Comparison of ENCODE assay signal across 8 mouse cellular contexts in the genomic region with DNA sequence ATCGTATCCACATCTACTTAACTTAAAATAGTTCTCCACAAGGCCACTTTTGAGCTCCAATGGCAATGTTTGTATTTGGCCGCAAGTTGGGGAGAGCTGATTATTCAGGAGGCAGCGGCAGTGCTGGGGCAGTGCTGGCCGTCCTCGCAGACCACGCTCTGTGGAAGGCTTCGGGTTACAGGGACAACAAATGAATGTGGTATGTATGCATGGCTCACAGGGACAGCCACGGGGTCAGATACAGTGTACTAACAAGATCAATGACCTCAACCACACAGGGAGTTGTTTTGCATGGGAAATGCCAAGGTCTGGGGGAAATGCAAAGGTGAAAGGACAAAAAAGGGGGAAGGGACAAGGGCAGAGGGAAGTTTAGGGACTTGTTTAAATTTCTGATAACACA. TPM values are rescaled to one million over a fixed set of nuclear protein-coding genes. Genes with fewer than 3 reads are reported as not detected.
A peak's percentile ranks its signal among the peaks of the same experiment; 100 is the strongest.
DNase-seq lines count a peak whose midpoint lies in the region; ATAC-seq lines count a peak whose summit lies in the region.

No protein-coding gene starts in this region.

- H3K9me3 ChIP-seq in hindbrain, embryonic 10.5 days: no peaks in the 10 kb centered on the region
- no peaks in the 10 kb centered on the region for H3K9me3 ChIP-seq in hindbrain, embryonic 16.5 days (ENCODE audit: control insufficient read depth, low read length)

- no peak overlapping the region for H3K27ac ChIP-seq in hindbrain, embryonic 10.5 days
- H3K27ac ChIP-seq in hindbrain, embryonic 16.5 days (ENCODE audit: low read depth, low read length): no peak overlapping the region

- no peak overlapping the region for H3K4me3 ChIP-seq in hindbrain, embryonic 10.5 days
- no peak overlapping the region for H3K4me3 ChIP-seq in hindbrain, embryonic 16.5 days (ENCODE audit: low read length)

- ATAC-seq in hindbrain, embryonic 16.5 days: no peak
- peak; percentile 66 for ATAC-seq in common myeloid progenitor, adult 5-6 weeks (replicated peaks; ENCODE audit: low read depth, poor library complexity, severe bottlenecking)
- ATAC-seq in megakaryocyte-erythroid progenitor cell, adult 5-6 weeks (replicated peaks; ENCODE audit: low FRiP score, low TSS enrichment, poor library complexity, severe bottlenecking): peak; percentile 82

- no peak overlapping the region for H3K4me2 ChIP-seq in hindbrain, embryonic 16.5 days (ENCODE audit: low read length)

- 9% methylated on average over 8 of the region's 8 CpGs for WGBS in hindbrain, embryonic 10.5 days
- 18% methylated on average over 8 of the region's 8 CpGs for WGBS in hindbrain, embryonic 16.5 days

- H3K9ac ChIP-seq in hindbrain, embryonic 16.5 days (ENCODE audit: low read depth, low read length): no peak overlapping the region

- DNase-seq in hindbrain, embryonic 10.5 days (ENCODE audit: low spot score): peak; percentile 54
- peak; percentile 31 to 54 for DNase-seq in kidney, adult 8-10 months
- no peak for DNase-seq in cerebellum, adult 11-12 months
- no peak for DNase-seq in gastrocnemius, adult 8-10 months (ENCODE audit: low spot score in 2 of 2)
- DNase-seq in layer of hippocampus, postnatal 14 days (ENCODE audit: low spot score in 2 of 2): no peak

- H3K4me1 ChIP-seq in hindbrain, embryonic 10.5 days (replicated peaks): peaks cover 27% of the 10 kb centered on the region
- peaks cover 14% of the 10 kb centered on the region for H3K4me1 ChIP-seq in hindbrain, embryonic 16.5 days (ENCODE audit: control insufficient read depth, insufficient read depth, low read depth, low read length)

- H3K36me3 ChIP-seq in hindbrain, embryonic 10.5 days: peaks cover 19% of the 10 kb centered on the region
- peaks cover 10% of the 10 kb centered on the region for H3K36me3 ChIP-seq in hindbrain, embryonic 16.5 days (ENCODE audit: control insufficient read depth, insufficient read depth, low read length)

- no peaks in the 10 kb centered on the region for H3K27me3 ChIP-seq in hindbrain, embryonic 10.5 days (ENCODE audit: insufficient read depth, poor library complexity, severe bottlenecking)
- no peaks in the 10 kb centered on the region for H3K27me3 ChIP-seq in hindbrain, embryonic 16.5 days (replicated peaks; ENCODE audit: control insufficient read depth, insufficient read depth, low read length)

RNA-seq across cellular contexts. Expression of gene Slc23a2, which starts 41.6 kb away (rescaled TPM):
- polyA plus RNA-seq in hindbrain, embryonic 10.5 days (2016; fragmentation: Nextera tagmentation; extraction: Ambion mirVana): 10.3 and 11.8 TPM in 2 replicates
- 40.8 and 44.5 TPM in 2 replicates for polyA plus RNA-seq in hindbrain, embryonic 16.5 days (2015; fragmentation: Nextera tagmentation; extraction: Ambion mirVana)
- 8.2 and 22.5 TPM in 2 replicates for total RNA-seq in common myeloid progenitor, adult 5-6 weeks (2017)
- total RNA-seq in megakaryocyte-erythroid progenitor cell, adult 5-6 weeks (2014; fragmentation: Nextera tagmentation): 7.1 and 9.3 TPM in 2 replicates
- 5.5 and 7.3 TPM in 2 replicates for total RNA-seq in megakaryocyte-erythroid progenitor cell, adult 5-6 weeks (2017)
- 10 to 100 TPM in 2 of 4 experiments, 1 to 10 TPM in 2; 8.0 to 10.3 (median 9.6) TPM for total RNA-seq in gastrocnemius, adult 8-10 months (2022)
- 10 to 100 TPM; 88.9 to 94.1 TPM for total RNA-seq in layer of hippocampus, postnatal 14 days (2021)

Comparison
In these comparisons a context has a peak if more than half of its experiments do, and no peak if none do; other contexts are left out.
1. DNase-seq: peak in hindbrain, embryonic 10.5 days (single experiment) and kidney, adult 8-10 months (2 of 2); none in cerebellum, adult 11-12 months (single experiment), gastrocnemius, adult 8-10 months (0 of 2) and layer of hippocampus, postnatal 14 days (0 of 2).